Comparison of ENCODE assay signal across 8 mouse cellular contexts in genomic region chr17:47833029-47833627, GRCm38 (mm10). TPM values are rescaled to one million over a fixed set of nuclear protein-coding genes. Genes with fewer than 3 reads are reported as not detected.
DNase-seq lines count a peak whose midpoint lies in the region; ATAC-seq and TF ChIP-seq lines count a peak whose summit lies in the region.

No protein-coding gene starts in this region.

- no peaks in the 10 kb centered on the region for H3K9me3 ChIP-seq in ES-Bruce4 (replicated peaks; ENCODE audit: control insufficient read depth, insufficient read depth, low read length, poor library complexity, severe bottlenecking)
- H3K9me3 ChIP-seq in intestine, embryonic 16.5 days (ENCODE audit: control insufficient read depth, low read length): no peaks in the 10 kb centered on the region
- H3K9me3 ChIP-seq in lung, embryonic 14.5 days (ENCODE audit: low read depth, low read length): no peaks in the 10 kb centered on the region

- no peak for TF ChIP-seq EP300 in ES-Bruce4 (IDR thresholded peaks at IDR 0.05; ENCODE audit: insufficient read depth, low read depth, low read length)

- peak overlapping the region; percentile 74 for H3K4me3 ChIP-seq in ES-Bruce4 (ENCODE audit: low read depth, low read length)
- H3K4me3 ChIP-seq in intestine, embryonic 16.5 days (ENCODE audit: low read length): peak overlapping the region; percentile 76
- peak overlapping the region; percentile 90 for H3K4me3 ChIP-seq in lung, embryonic 14.5 days (ENCODE audit: low read depth, low read length)

- under 1% methylated on average over 43 of the region's 45 CpGs for WGBS in intestine, embryonic 16.5 days
- under 1% methylated on average over 40 of the region's 45 CpGs for WGBS in lung, embryonic 14.5 days

- ATAC-seq in intestine, embryonic 16.5 days: peak; percentile 74
- ATAC-seq in lung, embryonic 14.5 days (ENCODE audit: insufficient read depth): peak; percentile 88
- ATAC-seq in inflammation-experienced regulatory T-cells, adult 6 months: no peak

- no peaks in the 10 kb centered on the region for H3K36me3 ChIP-seq in ES-Bruce4 (ENCODE audit: control insufficient read depth, insufficient read depth, low read length, poor library complexity, severe bottlenecking)
- H3K36me3 ChIP-seq in intestine, embryonic 16.5 days (ENCODE audit: control insufficient read depth, insufficient read depth, low read length): no peaks in the 10 kb centered on the region
- peaks cover 24% of the 10 kb centered on the region; the same call in 1 of the 2 replicates for H3K36me3 ChIP-seq in lung, embryonic 14.5 days (ENCODE audit: insufficient read depth)

- H3K27ac ChIP-seq in ES-Bruce4 (ENCODE audit: insufficient read depth, low read length): no peak overlapping the region
- H3K27ac ChIP-seq in intestine, embryonic 16.5 days (ENCODE audit: low read length): peak overlapping the region; percentile 86
- peak overlapping the region; percentile 94 for H3K27ac ChIP-seq in lung, embryonic 14.5 days (ENCODE audit: low read depth)

- no peaks in the 10 kb centered on the region for H3K4me1 ChIP-seq in ES-Bruce4 (ENCODE audit: control insufficient read depth, insufficient read depth, low read length)
- peaks cover 33% of the 10 kb centered on the region for H3K4me1 ChIP-seq in intestine, embryonic 16.5 days (ENCODE audit: control insufficient read depth, insufficient read depth, low read length)
- H3K4me1 ChIP-seq in lung, embryonic 14.5 days (ENCODE audit: insufficient read depth): peaks cover 20% of the 10 kb centered on the region

- peak overlapping the region; percentile 32 for H3K9ac ChIP-seq in ES-Bruce4 (ENCODE audit: low read depth, poor library complexity, severe bottlenecking)
- peak overlapping the region; percentile 82 for H3K9ac ChIP-seq in intestine, embryonic 16.5 days (ENCODE audit: low read depth, low read length)
- peak overlapping the region; percentile 79 for H3K9ac ChIP-seq in lung, embryonic 14.5 days

- TF ChIP-seq POLR2A in ES-Bruce4 (IDR thresholded peaks at IDR 0.05; ENCODE audit: insufficient read depth, low read length): no peak

- peak; percentile 63 for DNase-seq in adrenal gland, postnatal 10 days
- DNase-seq in forelimb bud, embryonic 11.5 days (ENCODE audit: low read depth, low spot score): peak; percentile 72
- DNase-seq in lung, embryonic 14.5 days: peak; percentile 94
- peak; percentile 34 for DNase-seq in ovary, postnatal 14 days (ENCODE audit: low spot score)
- no peak for DNase-seq in spleen, postnatal 4 days (ENCODE audit: low spot score in 2 of 2)

- peaks cover 2% of the 10 kb centered on the region; the same call in 1 of the 2 replicates for H3K27me3 ChIP-seq in ES-Bruce4 (ENCODE audit: control insufficient read depth, insufficient read depth, low read length, poor library complexity, severe bottlenecking)
- no peaks in the 10 kb centered on the region for H3K27me3 ChIP-seq in intestine, embryonic 16.5 days (replicated peaks; ENCODE audit: control insufficient read depth, insufficient read depth, low read length)
- no peaks in the 10 kb centered on the region for H3K27me3 ChIP-seq in lung, embryonic 14.5 days (ENCODE audit: insufficient read depth, low read length)

- H3K4me2 ChIP-seq in intestine, embryonic 16.5 days (ENCODE audit: low read depth, low read length): peak overlapping the region; percentile 89
- peak overlapping the region; percentile 75 for H3K4me2 ChIP-seq in lung, embryonic 14.5 days

- TF ChIP-seq CTCF in ES-Bruce4 (IDR thresholded peaks at IDR 0.05; ENCODE audit: low read depth, low read length): no peak
- no peak for TF ChIP-seq CTCF in lung, embryonic 14.5 days (IDR thresholded peaks at IDR 0.05; ENCODE audit: low read depth)

RNA-seq across cellular contexts. Expression of gene Mdfi, which starts 1.4 kb away (rescaled TPM):
- polyA plus RNA-seq in ES-Bruce4 (2011; ENCODE audit: insufficient read depth, insufficient read length, low read depth, missing spikeins): 22.3 and 27.9 TPM in 2 replicates
- 1 to 10 TPM; 4.2 to 5.3 TPM for total RNA-seq in adrenal gland, postnatal 10 days (2021)
- 6.5 and 8.8 TPM in 2 replicates for polyA plus RNA-seq in intestine, embryonic 16.5 days (2015; fragmentation: Nextera tagmentation; extraction: Ambion mirVana)
- 38.8 and 43.6 TPM in 2 replicates for polyA plus RNA-seq in lung, embryonic 14.5 days (2014; fragmentation: Nextera tagmentation; extraction: Ambion mirVana)
- polyA plus RNA-seq in inflammation-experienced regulatory T-cells, adult 6 months (2017; shearing (Covaris generic)): not detected

Comparison
In these comparisons a context has a peak if more than half of its experiments do, and no peak if none do; other contexts are left out.
1. H3K9ac ChIP-seq: peak in every context shown above with its lines; median percentile 82 in intestine, embryonic 16.5 days; 79 in lung, embryonic 14.5 days; 32 in ES-Bruce4.
2. DNase-seq: peak in adrenal gland, postnatal 10 days (single experiment), forelimb bud, embryonic 11.5 days (single experiment), lung, embryonic 14.5 days (single experiment) and ovary, postnatal 14 days (single experiment); none in spleen, postnatal 4 days (0 of 2).
3. Peak in every context shown above with its lines, with median percentiles within 50 percentile points of each other: H3K4me3 ChIP-seq.